Mouse (Mus musculus): Measurements from ENCODE around the gene Tmem62. TPM values are rescaled to one million over a fixed set of nuclear protein-coding genes. Genes with fewer than 3 reads are reported as not detected.
A peak's percentile ranks its signal among the peaks of the same experiment; 100 is the strongest.

Gene Tmem62
- polyA plus RNA-seq (2016; fragmentation: Nextera tagmentation; extraction: Ambion mirVana), result 3.3 and 5.4 TPM in 2 replicates

- Histone ChIP-seq H3K9me3 (replicated peaks) (no peaks in the 10 kb centered on the region), H3K27me3 (ENCODE audit: low read depth, poor library complexity, severe bottlenecking) (peaks cover 14% of the 10 kb centered on the region), H3K4me1 (peaks cover 20% of the 10 kb centered on the region), H3K4me3 (peak within 1 kb of the TSS; percentile 88), H3K27ac (replicated peaks) (peak within 1 kb of the TSS; percentile 92), H3K36me3 (no peaks in the 10 kb centered on the region)
- 1% methylated on average over 70 of the region's 71 CpGs for WGBS
- peak; percentile 64 for DNase-seq (ENCODE audit: low spot score)
These were observed at the start of gene Tmem62 for GRCm38 (mm10) chr2:120976990-120977925. Gene Tmem62 (plus strand): TSS chr2:120977017.

- DNase-seq (ENCODE audit: low spot score), result no peak
- 95% methylated on average over 3 of the region's 3 CpGs for WGBS
- H3K27me3 ChIP-seq (ENCODE audit: low read depth, poor library complexity, severe bottlenecking), result no peaks in the 10 kb centered on the region
- H3K9me3 ChIP-seq (replicated peaks), result no peaks in the 10 kb centered on the region
- no peak overlapping the region for H3K4me3 ChIP-seq
- H3K27ac ChIP-seq (replicated peaks), result no peak overlapping the region
- H3K4me1 ChIP-seq, result no peaks in the 10 kb centered on the region
- peaks cover 83% of the 10 kb centered on the region for H3K36me3 ChIP-seq
These were observed 43.8 kb upstream of the Tmem62 start for GRCm38 (mm10) chr2:120933038-120933437.

- no peaks in the 10 kb centered on the region for H3K27me3 ChIP-seq (ENCODE audit: low read depth, poor library complexity, severe bottlenecking)
- H3K9me3 ChIP-seq (replicated peaks), result no peaks in the 10 kb centered on the region
- no peak overlapping the region for H3K27ac ChIP-seq (replicated peaks)
- peaks cover 83% of the 10 kb centered on the region for H3K36me3 ChIP-seq
- no peaks in the 10 kb centered on the region for H3K4me1 ChIP-seq
- DNase-seq (ENCODE audit: low spot score), result no peak
- 89% methylated on average over 5 of the region's 5 CpGs for WGBS
- no peak overlapping the region for H3K4me3 ChIP-seq
These were observed 25.6 kb upstream of the Tmem62 start for GRCm38 (mm10) chr2:120951208-120951607.

GRCm38 (mm10) chr2:120952176-120952938 lies 24.5 kb upstream of the Tmem62 start:
- Histone ChIP-seq H3K9me3 (replicated peaks) (no peaks in the 10 kb centered on the region), H3K4me1 (no peaks in the 10 kb centered on the region), H3K27ac (replicated peaks) (no peak overlapping the region), H3K4me3 (no peak overlapping the region), H3K36me3 (peaks cover 72% of the 10 kb centered on the region), H3K27me3 (ENCODE audit: low read depth, poor library complexity, severe bottlenecking) (no peaks in the 10 kb centered on the region)
- DNase-seq (ENCODE audit: low spot score), result no peak
- WGBS, result 88% methylated on average over 2 of the region's 2 CpGs

- Histone ChIP-seq H3K27ac (replicated peaks) (no peak overlapping the region), H3K9me3 (replicated peaks) (no peaks in the 10 kb centered on the region), H3K36me3 (peaks cover 36% of the 10 kb centered on the region), H3K27me3 (ENCODE audit: low read depth, poor library complexity, severe bottlenecking) (no peaks in the 10 kb centered on the region), H3K4me1 (no peaks in the 10 kb centered on the region), H3K4me3 (no peak overlapping the region)
- WGBS, result 99% methylated on average over 2 of the region's 2 CpGs
- no peak for DNase-seq (ENCODE audit: low spot score)
These were observed 17.5 kb upstream of the Tmem62 start for GRCm38 (mm10) chr2:120959363-120959762.

GRCm38 (mm10) chr2:120959827-120960226 lies 17.0 kb upstream of the Tmem62 start:
- no peak for DNase-seq (ENCODE audit: low spot score)
- H3K36me3 ChIP-seq, result peaks cover 31% of the 10 kb centered on the region
- H3K9me3 ChIP-seq (replicated peaks), result no peaks in the 10 kb centered on the region
- no peaks in the 10 kb centered on the region for H3K27me3 ChIP-seq (ENCODE audit: low read depth, poor library complexity, severe bottlenecking)
- no peak overlapping the region for H3K27ac ChIP-seq (replicated peaks)
- WGBS, result 94% methylated on average over 5 of the region's 5 CpGs
- no peak overlapping the region for H3K4me3 ChIP-seq
- no peaks in the 10 kb centered on the region for H3K4me1 ChIP-seq

- DNase-seq (ENCODE audit: low spot score), result no peak
- WGBS, result 95% methylated on average over 1 of the region's 1 CpGs
- no peaks in the 10 kb centered on the region for H3K27me3 ChIP-seq (ENCODE audit: low read depth, poor library complexity, severe bottlenecking)
- no peak overlapping the region for H3K27ac ChIP-seq (replicated peaks)
- H3K9me3 ChIP-seq (replicated peaks), result no peaks in the 10 kb centered on the region
- H3K4me1 ChIP-seq, result no peaks in the 10 kb centered on the region
- no peak overlapping the region for H3K4me3 ChIP-seq
- peaks cover 27% of the 10 kb centered on the region for H3K36me3 ChIP-seq
These were observed 16.6 kb upstream of the Tmem62 start for GRCm38 (mm10) chr2:120960261-120960660.

GRCm38 (mm10) chr2:120963110-120963509 lies 13.7 kb upstream of the Tmem62 start:
- no peak for DNase-seq (ENCODE audit: low spot score)
- H3K4me3 ChIP-seq, result no peak overlapping the region
- H3K4me1 ChIP-seq, result no peaks in the 10 kb centered on the region
- H3K36me3 ChIP-seq, result peaks cover 29% of the 10 kb centered on the region
- no peaks in the 10 kb centered on the region for H3K27me3 ChIP-seq (ENCODE audit: low read depth, poor library complexity, severe bottlenecking)
- no peaks in the 10 kb centered on the region for H3K9me3 ChIP-seq (replicated peaks)
- 93% methylated on average over 7 of the region's 7 CpGs for WGBS
- H3K27ac ChIP-seq (replicated peaks), result no peak overlapping the region

- peaks cover 12% of the 10 kb centered on the region for H3K36me3 ChIP-seq
- H3K4me1 ChIP-seq, result peaks cover 15% of the 10 kb centered on the region
- H3K27ac ChIP-seq (replicated peaks), result no peak overlapping the region
- H3K27me3 ChIP-seq (ENCODE audit: low read depth, poor library complexity, severe bottlenecking), result no peaks in the 10 kb centered on the region
- no peak overlapping the region for H3K4me3 ChIP-seq
- no peaks in the 10 kb centered on the region for H3K9me3 ChIP-seq (replicated peaks)
- DNase-seq (ENCODE audit: low spot score), result no peak
- WGBS, result 93% methylated on average over 3 of the region's 3 CpGs
These were observed 11.3 kb upstream of the Tmem62 start for GRCm38 (mm10) chr2:120965486-120965885.

GRCm38 (mm10) chr2:120970045-120970539 lies 6.7 kb upstream of the Tmem62 start:
- no peaks in the 10 kb centered on the region for H3K9me3 ChIP-seq (replicated peaks)
- DNase-seq (ENCODE audit: low spot score), result no peak
- under 1% methylated on average over 23 of the region's 23 CpGs for WGBS

GRCm38 (mm10) chr2:120970559-120971080 lies 6.2 kb upstream of the Tmem62 start, which contains the start of gene Ubr1:
Gene Ubr1 (minus strand): TSS chr2:120970715.
- Histone ChIP-seq H3K36me3 (peaks cover 5% of the 10 kb centered on the region; the same call in 1 of the 2 replicates), H3K9me3 (replicated peaks) (no peaks in the 10 kb centered on the region), H3K4me3 (peak within 1 kb of the TSS; percentile 88), H3K4me1 (peaks cover 29% of the 10 kb centered on the region), H3K27ac (replicated peaks) (peak within 1 kb of the TSS; percentile 95), H3K27me3 (ENCODE audit: low read depth, poor library complexity, severe bottlenecking) (peaks cover 5% of the 10 kb centered on the region; the same call in 1 of the 2 replicates)
- WGBS, result under 1% methylated on average over 39 of the region's 39 CpGs
- DNase-seq (ENCODE audit: low spot score), result peak; percentile 92

More at GRCm38 (mm10) chr2:120970045-120970539, 6.7 kb upstream of the Tmem62 start:
- Histone ChIP-seq H3K27ac (replicated peaks) (peak overlapping the region; percentile 95), H3K27me3 (ENCODE audit: low read depth, poor library complexity, severe bottlenecking) (peaks cover 4% of the 10 kb centered on the region; the same call in 1 of the 2 replicates), H3K4me3 (peak overlapping the region; percentile 88), H3K4me1 (peaks cover 29% of the 10 kb centered on the region), H3K36me3 (peaks cover 5% of the 10 kb centered on the region; the same call in 1 of the 2 replicates)

- peaks cover 33% of the 10 kb centered on the region for H3K4me1 ChIP-seq
- no peak for DNase-seq (ENCODE audit: low spot score)
- peaks cover 10% of the 10 kb centered on the region; the same call in 1 of the 2 replicates for H3K27me3 ChIP-seq (ENCODE audit: low read depth, poor library complexity, severe bottlenecking)
- 88% methylated on average over 4 of the region's 4 CpGs for WGBS
- no peaks in the 10 kb centered on the region for H3K36me3 ChIP-seq
- H3K4me3 ChIP-seq, result no peak overlapping the region
- H3K27ac ChIP-seq (replicated peaks), result no peak overlapping the region
- H3K9me3 ChIP-seq (replicated peaks), result no peaks in the 10 kb centered on the region
These were observed 5.1 kb upstream of the Tmem62 start for GRCm38 (mm10) chr2:120971766-120972165.
